ENCODE assay signal across 7 mouse cellular contexts in genomic region chr2:13407272-13407671, GRCm38 (mm10).
DNase-seq lines count a peak whose midpoint lies in the region; ATAC-seq and TF ChIP-seq lines count a peak whose summit lies in the region.

No protein-coding gene starts in this region.

- no peak overlapping the region for H3K27ac ChIP-seq in embryonic facial prominence, embryonic 12.5 days
- H3K27ac ChIP-seq in hindbrain, postnatal 0 days = peak overlapping the region; percentile 16; the same call in 1 of the 2 replicates

- no peak overlapping the region for H3K4me2 ChIP-seq in embryonic facial prominence, embryonic 12.5 days (replicated peaks)
- H3K4me2 ChIP-seq in hindbrain, postnatal 0 days (ENCODE audit: low read depth, low read length) = no peak overlapping the region

- no peaks in the 10 kb centered on the region for H3K36me3 ChIP-seq in embryonic facial prominence, embryonic 12.5 days
- H3K36me3 ChIP-seq in hindbrain, postnatal 0 days (ENCODE audit: insufficient read depth, low read length) = no peaks in the 10 kb centered on the region

- no peaks in the 10 kb centered on the region for H3K9me3 ChIP-seq in embryonic facial prominence, embryonic 12.5 days
- no peaks in the 10 kb centered on the region for H3K9me3 ChIP-seq in hindbrain, postnatal 0 days (ENCODE audit: low read length)

- DNase-seq in 3T3-L1 (ENCODE audit: low read depth, low spot score) = peak; percentile 99
- peak; percentile 79 for DNase-seq in CD4-positive helper T cell, adult 2 months (ENCODE audit: low read depth, low spot score)
- DNase-seq in hindbrain, postnatal 0 days (ENCODE audit: low spot score) = peak; percentile 68
- DNase-seq in urinary bladder, postnatal 36 days (ENCODE audit: low spot score in 2 of 2) = no peak
- DNase-seq in cerebellum, adult 18-20 months = no peak

- WGBS in embryonic facial prominence, embryonic 12.5 days = 37% methylated on average over 5 of the region's 5 CpGs
- WGBS in hindbrain, postnatal 0 days = 18% methylated on average over 5 of the region's 5 CpGs

- H3K4me1 ChIP-seq in embryonic facial prominence, embryonic 12.5 days = peaks cover 9% of the 10 kb centered on the region; the same call in 1 of the 2 replicates
- peaks cover 6% of the 10 kb centered on the region; the same call in 1 of the 2 replicates for H3K4me1 ChIP-seq in hindbrain, postnatal 0 days (ENCODE audit: insufficient read depth, low read length)

- no peak overlapping the region for H3K9ac ChIP-seq in embryonic facial prominence, embryonic 12.5 days
- no peak overlapping the region for H3K9ac ChIP-seq in hindbrain, postnatal 0 days (replicated peaks; ENCODE audit: low read length)

- TF ChIP-seq CTCF in hindbrain, postnatal 0 days (IDR thresholded peaks at IDR 0.05; ENCODE audit: low read depth) = no peak

- H3K27me3 ChIP-seq in embryonic facial prominence, embryonic 12.5 days = no peaks in the 10 kb centered on the region
- no peaks in the 10 kb centered on the region for H3K27me3 ChIP-seq in hindbrain, postnatal 0 days (ENCODE audit: insufficient read depth, low read length)

- peak; percentile 75; the same call in 1 of the 2 replicates for ATAC-seq in embryonic facial prominence, embryonic 12.5 days (ENCODE audit: insufficient number of reproducible peaks, insufficient read depth, low FRiP score, low TSS enrichment)
- peak; percentile 74 for ATAC-seq in hindbrain, postnatal 0 days
- ATAC-seq in neutrophil, adult 5-6 weeks (ENCODE audit: extremely low read depth, insufficient number of reproducible peaks, low FRiP score, poor library complexity, severe bottlenecking) = peak; percentile 76

- no peak overlapping the region for H3K4me3 ChIP-seq in embryonic facial prominence, embryonic 12.5 days
- no peak overlapping the region for H3K4me3 ChIP-seq in hindbrain, postnatal 0 days (ENCODE audit: low read length)

Comparison
In these comparisons a context has a peak if more than half of its experiments do, and no peak if none do; other contexts are left out.
1. DNase-seq: peak in 3T3-L1 (single experiment), CD4-positive helper T cell, adult 2 months (single experiment) and hindbrain, postnatal 0 days (single experiment); none in urinary bladder, postnatal 36 days (0 of 2) and cerebellum, adult 18-20 months (0 of 2).
2. Peak in every context shown above with its lines, with median percentiles within 50 percentile points of each other: ATAC-seq.